Mouse (Mus musculus): ENCODE measurements around the gene Rab8b.

DNA sequence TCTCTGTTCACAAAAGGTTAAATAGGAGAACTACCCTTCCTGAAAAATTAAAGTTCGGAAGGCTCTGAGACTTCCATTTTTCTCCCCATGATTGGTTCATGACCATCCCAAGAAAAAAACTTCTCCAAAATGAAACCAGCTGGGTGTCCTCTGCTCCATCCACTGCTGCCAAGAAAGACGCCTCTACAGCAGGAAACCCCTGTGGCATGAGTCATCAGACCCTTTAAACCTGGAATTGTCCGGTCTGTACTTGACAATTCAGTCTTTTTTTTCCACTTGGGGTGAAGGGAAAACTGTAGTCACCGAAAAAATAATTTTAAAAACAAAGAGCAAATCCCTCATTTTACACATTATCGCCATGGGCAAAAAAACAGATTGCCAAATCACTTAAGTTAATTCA, 42.9 kb downstream of the Rab8b start:
- TF ChIP-seq CTCF (IDR thresholded peaks at IDR 0.05; ENCODE audit: low read depth, low read length) (no peak), POLR2A (IDR thresholded peaks at IDR 0.05; ENCODE audit: extremely low read depth, insufficient read depth, low read length) (no peak)

All from liver, adult 2 months (tissue).